Mouse (Mus musculus) duodenum, adult 2 months (tissue): Measurements from ENCODE around the gene Ctr9. TPM values are rescaled to one million over a fixed set of nuclear protein-coding genes. Genes with fewer than 3 reads are reported as not detected.

Source experiments
- polyA plus RNA-seq: library from polyadenylated mRNA; depleted of rRNA; stranded (reverse); fragments of >200 nt; gene quantifications from 2 replicates; pipeline ENCODE4 v1.2.3, GENCODE M21; 2012; ENCODE audit warnings: low replicate concordance; rRNA removed

Gene Ctr9
- polyA plus RNA-seq = 2.5 and 2.6 TPM in 2 replicates

DNA sequence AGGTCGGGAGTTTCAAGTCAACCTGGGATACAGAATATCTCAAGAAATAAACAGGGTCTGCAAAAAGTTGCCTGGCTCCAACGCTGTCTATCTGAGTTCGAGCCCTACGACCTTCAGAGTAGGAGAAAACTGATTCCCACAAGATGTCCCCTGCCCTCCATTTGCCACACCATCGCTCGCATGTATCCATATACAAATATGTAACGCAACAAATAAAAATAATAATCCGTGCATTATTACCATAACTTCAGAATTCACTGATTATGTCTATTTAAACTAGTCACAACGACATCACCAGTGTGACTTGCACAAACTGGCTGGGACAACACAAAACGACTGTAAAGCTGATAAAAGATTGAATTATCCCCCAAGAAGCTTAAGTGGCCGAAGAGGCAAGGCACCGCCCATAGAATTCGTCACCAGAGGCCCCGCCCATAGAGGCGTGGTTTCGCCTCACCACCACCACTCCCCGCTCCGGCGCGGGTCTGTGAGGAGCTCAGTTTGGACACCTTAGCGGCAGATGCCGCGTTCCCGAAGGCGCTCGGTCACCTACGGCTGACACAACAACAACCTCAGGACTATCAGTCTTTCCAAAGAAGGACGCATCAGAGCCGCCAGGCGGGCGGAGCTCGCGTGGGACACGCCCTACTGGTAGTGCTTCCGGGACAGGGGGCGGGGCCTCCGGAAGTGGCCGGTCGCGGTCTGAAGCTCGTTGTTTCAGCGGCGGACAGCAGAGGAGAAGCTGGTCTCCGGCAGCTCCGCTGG lies at the start of gene Ctr9:
TSS of gene Ctr9 (plus strand) at position 671 of the 765 bp plus-strand sequence.

DNA sequence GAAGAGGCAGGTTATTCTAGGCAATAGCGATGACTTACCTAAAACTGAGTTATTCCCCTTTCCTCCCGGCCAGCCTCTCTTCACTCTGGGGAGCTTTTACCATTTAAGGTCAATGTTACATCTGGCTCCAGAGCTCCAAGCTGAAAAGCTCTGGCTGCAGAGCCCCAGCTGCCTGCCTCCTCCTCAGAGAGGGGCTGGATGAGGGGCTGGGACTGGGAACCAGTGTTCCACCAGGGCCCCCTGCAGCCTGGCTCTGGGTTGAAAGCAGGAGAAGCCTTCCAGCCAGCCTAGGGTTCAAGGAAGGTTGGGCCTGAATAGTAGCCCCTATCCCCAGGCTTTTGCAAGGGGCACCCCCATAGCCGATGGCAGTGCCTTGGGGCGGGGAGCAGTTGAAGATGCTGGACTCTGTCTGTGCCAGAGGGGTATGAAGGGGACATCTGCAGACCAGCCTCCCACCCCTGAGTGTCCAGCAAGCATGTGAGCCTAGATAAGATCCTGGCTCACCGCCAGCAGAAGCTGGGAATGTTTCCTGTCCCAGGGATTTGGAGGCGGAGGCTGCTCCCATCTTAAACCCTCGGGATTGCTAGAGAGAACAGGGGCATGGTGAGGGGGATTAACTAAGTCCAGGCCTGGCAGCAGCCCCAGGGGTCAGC lies 46.6 kb upstream of the Ctr9 start, which contains the start of gene Mrvi1:
TSS of gene Mrvi1 (minus strand) at position 409 of the 653 bp plus-strand sequence.

DNA sequence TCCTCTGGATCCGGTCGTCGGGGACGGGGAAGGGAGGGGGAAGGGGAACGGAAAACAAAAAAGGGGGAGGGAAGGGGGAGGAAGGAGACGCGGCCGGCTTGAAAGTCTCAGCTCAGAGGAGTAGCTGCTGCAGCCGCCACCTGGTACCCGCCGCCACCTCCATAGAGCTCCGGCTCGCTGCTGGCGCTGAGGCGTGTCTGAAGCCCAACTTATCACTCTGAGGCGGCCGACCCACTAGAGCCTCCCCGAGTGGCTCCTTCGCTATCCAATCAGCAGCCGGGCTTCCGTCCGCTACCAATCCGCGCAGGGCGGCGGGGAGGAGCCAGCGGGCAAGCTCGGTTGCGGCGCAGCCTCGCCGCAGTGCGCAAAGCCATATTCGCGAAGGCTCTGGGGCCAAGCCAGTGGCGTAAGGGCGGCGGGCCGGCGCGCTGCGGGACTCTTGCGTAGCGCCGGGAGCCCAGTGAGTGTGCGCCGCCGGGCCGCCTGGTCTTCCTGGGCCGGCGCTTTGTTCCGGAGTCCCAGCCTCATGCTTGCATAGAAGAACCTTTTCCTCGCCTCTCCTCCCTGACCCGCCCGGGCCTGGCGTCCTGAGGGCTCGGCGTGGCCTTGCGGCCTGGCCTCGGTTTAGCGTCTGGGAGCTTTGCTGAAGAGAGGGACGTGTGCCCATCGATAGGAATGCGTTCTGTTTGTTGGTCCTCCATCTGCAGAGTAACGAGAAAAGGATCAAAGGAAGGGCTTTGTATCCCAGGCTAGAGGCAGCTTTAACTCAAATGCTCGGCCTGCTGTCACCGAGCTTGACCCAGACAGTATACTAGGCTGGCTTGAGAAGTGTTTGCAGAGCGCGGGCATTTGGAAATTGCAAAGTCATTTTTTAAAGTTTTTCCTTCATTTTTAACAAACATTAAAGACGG lies 54.3 kb downstream of the Ctr9 start, which contains the start of gene Eif4g2:
TSS of gene Eif4g2 (minus strand) at position 209 of the 911 bp plus-strand sequence.

Other genes starting within 250 kb of the Ctr9 start
- gene Rnf141, start 184.5 kb upstream of the Ctr9 start, polyA plus RNA-seq = 7.7 and 8.3 TPM in 2 replicates
- gene Lyve1, start 165.7 kb upstream of the Ctr9 start, polyA plus RNA-seq = 2.6 and 6.2 TPM in 2 replicates
- gene Mrvi1, start 46.5 kb upstream of the Ctr9 start, polyA plus RNA-seq = 9.0 and 25.2 TPM in 2 replicates
- gene Eif4g2, start 54.1 kb downstream of the Ctr9 start, polyA plus RNA-seq = 5.8 and 14.7 TPM in 2 replicates